Mouse (Mus musculus): Measurements from ENCODE around the gene Acsl6.

Acsl6 gene

DNA sequence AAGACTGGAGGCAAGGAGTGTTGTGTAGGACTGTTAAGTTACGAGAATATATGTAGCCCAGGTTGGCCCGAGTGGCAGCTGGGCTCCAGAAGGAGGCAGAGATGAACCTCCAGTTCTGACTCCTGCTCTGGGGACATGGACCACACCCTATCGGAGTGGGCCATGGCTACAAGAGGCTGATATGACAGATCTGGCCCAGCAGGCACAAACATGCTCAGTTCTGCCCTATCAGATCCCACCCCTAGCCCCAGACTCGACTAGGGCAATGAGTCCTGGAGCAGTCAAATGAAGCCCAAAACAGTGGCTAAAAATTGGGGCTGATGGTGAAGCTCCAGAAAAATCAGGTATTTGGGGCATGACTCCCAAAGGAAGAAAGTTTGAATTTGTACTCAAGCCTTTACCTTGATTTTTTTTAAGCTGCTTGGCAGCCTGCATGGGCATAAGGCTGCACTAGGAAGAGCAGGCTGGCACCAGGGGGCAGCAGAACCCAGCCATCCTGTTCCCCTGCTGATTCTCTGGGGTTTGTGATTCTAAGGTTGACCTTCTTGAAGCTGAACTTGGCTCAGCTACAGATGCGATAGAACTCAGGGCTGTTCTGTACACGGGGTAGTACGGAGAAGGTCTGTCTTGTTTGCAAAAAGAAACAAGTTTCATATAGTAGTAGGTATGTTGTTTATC, 3.7 kb downstream of the Acsl6 start:
- DNase-seq (ENCODE audit: low spot score in 2 of 2): no peak

DNA sequence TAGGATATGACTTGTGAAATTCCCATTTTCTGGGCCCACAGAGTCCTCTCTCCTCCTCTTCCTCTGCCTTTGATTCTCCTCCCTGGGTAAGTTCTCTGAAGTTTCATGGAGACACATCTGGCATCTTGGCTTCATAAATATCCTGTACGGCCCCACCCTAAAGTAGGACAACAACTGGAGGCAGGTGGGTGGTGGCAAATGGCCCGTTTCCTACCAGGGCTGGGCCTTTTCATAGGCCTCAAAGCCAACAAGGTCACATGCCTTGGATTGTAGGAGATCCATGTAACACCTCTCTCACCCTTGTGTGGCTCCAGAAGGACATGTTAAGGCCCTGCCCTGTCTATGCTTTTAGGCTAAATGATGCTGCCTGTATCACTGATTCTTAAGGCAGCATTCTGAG, 7.0 kb downstream of the Acsl6 start:
- DNase-seq (ENCODE audit: low spot score in 2 of 2): no peak

DNA sequence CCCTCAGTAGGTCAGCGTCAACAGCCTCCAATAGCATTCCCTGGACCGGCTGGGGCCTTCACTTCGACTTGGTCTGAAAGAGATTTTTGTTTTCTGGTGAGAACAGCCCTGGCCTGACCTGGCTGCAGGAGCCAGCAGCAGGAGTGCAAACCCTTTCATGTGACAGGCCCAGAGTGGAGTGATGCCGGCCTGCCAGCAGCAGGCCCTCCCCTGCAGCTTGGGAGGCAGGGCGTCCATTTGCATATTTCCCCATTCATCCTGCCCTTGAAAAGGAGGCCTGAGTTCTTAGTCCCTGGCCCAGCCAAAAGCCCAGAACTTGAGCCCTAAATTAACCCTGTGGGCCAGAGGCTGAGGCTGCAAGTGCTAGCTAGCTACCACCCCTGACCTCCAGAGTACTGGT, 8.4 kb downstream of the Acsl6 start:
- peak; percentile 58 to 63 for DNase-seq (ENCODE audit: low spot score in 2 of 2)

DNA sequence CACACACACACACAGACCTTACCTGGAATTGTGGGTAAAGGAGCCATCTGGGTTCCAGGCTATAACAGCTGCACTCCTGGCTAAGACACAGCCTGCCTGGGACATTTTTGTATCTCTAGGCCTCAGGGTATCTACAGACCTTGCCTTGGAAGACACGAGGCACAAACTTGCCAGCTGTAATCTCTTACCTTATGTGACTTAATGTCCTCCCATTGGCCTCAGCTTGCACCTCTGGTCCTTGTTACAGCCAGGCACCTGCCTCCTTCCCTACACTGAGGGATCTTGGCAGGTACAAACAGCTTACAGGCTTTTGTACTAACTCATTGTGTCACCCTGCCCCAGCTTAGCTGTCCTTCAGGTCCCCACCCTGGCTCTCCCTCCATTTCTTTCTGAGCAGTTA, 9.0 kb downstream of the Acsl6 start:
- no peak for DNase-seq (ENCODE audit: low spot score in 2 of 2)

DNA sequence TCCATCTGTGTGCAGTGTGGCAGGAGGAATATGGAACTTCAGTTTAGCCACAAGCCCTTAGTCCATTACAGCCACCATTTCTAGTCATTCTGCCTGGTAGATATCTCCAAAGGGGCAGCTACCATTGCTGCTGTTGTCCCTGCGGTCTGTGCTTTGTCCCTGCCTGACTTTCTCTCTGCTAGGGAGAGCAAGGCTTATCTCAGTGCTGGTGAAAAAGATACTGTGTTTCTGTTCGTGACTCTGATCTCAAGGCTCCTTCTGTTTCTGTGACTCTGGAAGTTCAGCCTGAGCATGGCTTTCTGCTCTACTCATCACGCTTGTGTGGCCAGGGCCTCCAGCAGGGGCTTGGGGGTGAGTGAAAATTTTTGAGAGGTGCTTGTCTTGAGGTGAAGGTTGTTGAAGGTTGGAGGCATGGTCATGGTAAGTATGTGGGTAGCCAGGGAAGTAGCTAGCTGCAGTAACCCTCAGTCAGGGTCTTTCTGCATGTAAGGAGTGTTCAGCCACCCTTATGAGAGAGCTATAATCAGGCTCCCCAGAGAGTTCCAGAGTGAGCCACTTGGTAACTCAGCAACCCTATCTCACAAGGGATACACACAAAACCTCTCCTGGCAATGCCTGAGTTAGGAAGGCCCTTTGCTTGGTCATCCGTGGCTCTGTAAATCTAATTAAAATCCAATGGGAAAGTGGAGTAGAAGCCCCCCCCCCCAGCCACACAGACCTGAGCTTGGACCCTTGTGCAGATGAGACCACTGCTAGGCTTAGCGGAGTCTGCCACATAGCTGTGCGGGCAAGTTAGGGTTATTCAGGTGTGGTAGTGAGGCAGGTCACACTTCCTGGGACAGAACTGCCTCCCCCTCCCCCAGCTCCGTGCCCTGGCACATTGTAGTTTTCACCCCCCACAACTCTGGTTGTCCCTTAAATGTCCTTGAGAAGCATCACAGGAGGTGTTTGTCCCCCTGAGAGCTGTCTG, 10.1 kb downstream of the Acsl6 start:
- DNase-seq (ENCODE audit: low spot score in 2 of 2): no peak

DNA sequence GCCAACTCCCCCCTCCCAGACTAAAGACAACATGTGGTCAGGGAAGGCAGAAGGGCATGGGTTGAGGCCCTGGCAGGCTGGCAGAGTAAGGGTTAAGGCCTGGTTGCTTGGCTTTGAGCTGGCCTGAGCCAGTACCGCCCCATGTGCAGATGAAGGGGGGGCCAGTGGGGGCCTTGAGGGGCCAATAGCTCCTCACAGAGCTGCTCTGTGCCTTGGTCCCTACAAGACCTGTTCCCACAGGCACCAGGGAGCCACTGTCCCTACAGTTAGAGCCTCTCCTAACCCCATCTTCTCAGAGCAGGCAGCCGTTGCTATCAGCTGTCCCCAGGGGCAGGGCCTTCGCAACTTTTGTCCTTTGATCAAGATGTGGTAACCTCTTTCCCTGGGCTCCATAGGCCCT, 11.1 kb downstream of the Acsl6 start:
- DNase-seq (ENCODE audit: low spot score in 2 of 2): no peak

DNA sequence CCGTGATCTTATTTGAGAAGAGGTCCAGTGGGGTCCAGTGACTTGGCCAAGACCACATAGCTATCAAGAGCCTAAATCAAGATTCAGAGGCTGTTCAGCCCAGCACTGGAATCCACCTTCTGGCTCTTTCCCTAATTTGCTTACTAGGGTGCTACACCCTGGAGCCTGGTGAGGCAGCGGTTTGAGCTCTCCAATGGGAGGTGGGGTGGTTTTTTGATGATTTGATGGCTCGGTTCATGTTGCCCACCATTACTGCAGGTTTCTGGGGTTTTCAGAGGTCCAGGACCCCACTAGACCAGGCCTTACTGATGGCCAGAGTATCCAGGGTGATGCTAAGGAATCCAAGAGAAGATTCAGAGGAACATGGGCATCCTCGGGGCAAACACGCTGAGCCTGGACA, 11.7 kb downstream of the Acsl6 start:
- no peak for DNase-seq (ENCODE audit: low spot score in 2 of 2)

DNA sequence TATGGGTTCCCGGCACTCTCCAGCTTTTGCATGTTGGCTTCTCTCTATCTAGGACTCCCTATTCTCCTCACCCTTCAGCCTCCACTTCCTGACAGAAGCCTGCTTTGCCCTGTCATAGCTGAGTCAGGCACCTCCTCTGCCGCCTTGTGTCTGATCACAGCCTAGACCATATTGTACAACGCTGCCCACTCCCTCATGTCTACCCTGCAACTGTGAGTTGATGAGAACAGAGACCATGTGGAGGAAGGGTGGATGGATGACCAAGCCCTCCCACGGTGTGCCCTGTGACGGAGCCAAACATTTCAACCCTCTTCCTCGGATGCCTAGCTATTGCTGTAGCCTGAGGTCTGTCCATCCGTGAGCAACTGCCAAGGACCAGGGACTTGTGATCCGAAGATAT, 13.8 kb downstream of the Acsl6 start:
- DNase-seq (ENCODE audit: low spot score in 2 of 2): peak; percentile 48 to 57

DNA sequence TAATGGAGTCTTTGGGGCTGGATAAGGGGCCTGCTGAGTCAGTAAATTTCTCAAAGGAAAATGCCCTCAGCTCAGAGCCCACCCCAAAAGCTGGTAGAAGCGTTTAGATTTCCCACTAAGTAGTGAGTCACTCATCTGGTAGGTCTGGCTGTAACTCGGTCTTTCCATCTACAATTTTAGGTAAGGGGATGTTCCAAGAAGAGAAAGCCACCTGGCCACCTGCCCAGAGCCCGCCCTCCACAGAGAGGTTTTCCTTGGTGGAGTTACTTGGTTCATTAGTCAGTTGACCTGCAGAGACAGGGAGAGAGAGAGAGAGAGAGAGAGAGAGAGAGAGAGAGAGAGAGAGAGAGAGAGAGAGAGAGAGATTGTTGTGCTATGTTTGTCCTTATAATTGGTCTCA, 14.2 kb downstream of the Acsl6 start:
- DNase-seq (ENCODE audit: low spot score in 2 of 2): no peak

DNA sequence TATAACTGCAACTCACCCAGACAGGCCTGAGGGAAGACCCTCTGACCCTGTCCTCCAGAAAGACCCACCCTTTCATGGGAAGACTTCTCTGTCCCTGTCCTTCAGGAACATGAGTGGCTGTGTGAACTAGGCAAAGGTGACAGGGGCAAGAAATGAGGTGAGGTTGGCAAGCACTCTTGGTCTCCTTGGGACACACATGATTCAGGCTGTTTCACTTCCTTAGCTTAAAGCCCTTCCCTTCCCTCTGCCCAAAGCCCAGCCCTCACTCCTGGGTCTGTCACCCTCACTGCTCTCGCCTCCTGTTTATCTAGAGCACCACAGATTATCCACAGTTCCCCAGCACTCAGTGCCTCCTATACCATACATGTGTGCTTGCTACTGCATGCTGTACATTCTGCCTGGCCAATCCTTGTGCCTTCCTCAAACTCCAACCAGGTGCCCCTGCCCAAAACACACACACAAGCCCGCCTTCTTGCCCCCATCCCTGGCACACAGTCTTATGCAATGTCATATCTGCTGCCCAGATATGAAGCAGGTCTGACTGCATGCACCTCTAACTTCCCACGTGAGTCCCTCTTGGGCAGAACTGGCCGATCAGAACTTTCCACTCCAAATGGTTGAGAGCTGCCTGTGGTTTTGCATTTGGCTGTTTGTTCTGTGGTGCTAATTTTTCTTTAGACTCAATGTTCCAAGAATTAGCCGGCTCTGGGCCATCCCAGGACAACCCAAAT, 18.4 kb downstream of the Acsl6 start:
- DNase-seq (ENCODE audit: low spot score in 2 of 2): no peak

DNA sequence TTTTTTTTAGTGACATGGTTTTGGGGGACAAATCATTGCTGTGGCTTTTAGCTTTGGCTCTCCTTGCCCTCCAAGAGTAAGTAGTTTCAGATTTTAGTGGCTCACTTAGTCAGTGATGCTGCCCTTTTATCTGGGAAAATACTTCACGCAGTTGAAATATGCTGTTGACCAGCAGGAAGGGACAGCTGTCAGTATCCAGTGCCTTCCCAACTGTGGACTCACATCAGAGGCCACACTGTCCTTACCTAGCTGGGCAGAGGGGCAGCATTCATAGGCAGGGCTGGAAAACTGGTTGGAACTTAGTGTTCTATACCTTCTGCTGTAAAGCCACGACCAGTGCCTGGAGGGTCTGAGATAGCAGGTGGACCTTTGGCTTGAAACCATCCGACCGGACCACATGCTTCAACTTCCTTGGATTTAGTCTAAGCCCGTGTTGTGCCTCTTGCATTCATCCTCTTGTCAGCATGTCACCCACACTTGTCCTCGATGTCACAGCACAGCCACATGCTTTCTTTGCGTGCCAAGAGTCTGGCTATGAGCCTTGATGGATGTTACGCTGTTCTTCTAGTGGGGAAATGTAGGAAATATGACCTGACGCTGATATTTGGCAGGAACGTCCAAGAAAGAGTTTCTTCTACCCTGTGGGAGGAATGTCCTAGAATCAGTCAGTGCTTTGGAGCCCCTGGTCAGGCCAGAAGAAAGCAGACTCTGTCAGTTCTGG, 28.0 kb downstream of the Acsl6 start:
- no peak for DNase-seq (ENCODE audit: low spot score in 2 of 2)

DNA sequence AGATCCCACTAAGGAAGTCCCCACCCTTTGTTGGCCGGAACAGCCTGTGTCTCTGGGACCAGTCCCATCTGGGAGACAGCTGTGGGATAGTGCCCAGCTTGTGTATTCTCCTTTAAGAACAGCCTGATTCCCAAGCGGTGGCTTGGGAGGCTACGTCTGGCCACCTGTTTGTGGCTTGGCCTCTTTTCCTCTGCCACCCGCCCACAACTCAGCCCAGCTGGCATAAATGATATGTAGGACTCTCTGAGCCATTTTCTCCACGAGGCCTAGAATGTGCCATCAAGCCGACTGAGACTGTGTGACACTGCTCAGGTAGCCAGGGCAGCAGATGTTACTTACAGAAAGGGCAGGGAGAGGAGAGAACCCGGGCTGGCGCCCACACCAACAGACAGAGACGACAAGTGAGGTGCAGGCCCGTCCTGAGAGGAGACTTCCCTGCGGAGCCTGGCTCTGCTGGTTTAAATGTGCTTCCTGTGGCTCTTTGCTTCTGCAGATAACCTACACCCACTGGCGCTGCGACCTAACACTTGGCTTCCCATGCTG, 32.6 kb downstream of the Acsl6 start:
- peak in 1 of 2 experiments; percentile 65 for DNase-seq (ENCODE audit: low spot score in 2 of 2)

DNA sequence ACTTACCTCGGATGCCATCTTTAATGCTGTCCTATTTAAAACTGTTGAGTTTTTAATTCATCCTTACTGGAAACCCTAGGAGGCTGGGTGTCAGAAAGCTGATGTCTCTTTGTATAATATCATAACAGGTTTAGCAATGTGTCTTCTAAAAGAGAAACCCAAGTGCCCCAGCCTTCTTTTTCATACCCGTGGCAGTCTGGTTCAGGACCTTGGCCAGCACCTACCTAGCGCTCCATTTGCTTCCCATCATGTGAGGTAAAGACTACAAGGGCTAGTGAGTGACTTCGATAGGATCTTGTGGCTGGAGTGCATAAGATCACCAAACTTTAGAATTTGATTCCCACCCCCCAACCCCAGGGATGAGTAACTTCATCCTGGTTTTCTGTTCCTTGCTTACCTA, 40.1 kb downstream of the Acsl6 start:
- no peak for DNase-seq (ENCODE audit: low spot score in 2 of 2)

DNA sequence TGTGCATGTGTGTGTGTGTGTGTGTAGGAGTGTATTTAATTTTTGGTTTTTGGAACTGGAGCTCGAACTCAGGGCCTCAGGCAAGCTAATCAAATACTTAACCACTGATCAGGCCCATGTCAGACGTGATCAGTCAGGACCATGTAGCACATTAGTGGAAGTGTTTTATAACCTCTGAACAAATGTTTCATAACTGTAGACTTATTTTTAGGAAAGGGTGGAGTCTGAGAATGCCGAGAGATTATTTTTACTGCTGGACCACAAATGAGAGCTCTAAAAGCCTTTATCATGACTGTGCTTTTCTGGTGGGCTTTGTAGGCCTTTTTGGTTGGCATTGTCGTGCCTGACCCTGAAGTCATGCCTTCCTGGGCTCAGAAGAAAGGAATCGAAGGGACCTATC, 48.1 kb downstream of the Acsl6 start:
- no peak for DNase-seq (ENCODE audit: low spot score in 2 of 2)

DNA sequence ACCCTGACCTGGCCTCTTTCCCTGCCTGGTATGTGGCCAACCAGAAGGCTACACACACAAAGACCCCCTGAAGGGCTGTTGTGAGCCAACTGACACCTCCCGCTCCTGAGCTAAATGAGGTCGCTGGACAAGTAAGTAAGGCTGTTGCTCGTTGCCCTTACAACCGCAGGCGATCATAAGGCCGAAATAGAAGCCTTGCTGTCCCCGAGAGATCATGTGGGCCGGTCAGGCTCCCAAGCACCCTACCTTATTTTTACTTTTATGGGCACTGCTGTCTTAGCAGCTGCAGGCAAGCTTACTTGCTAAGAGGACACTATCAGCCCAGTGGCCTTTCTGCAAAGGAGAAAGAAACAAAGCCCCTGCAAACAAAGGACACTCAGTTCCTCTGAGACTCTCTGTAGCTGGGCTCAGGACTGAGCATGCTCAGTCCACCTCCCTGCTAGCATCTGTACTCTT, 49.6 kb downstream of the Acsl6 start:
- no peak for DNase-seq (ENCODE audit: low spot score in 2 of 2)

DNA sequence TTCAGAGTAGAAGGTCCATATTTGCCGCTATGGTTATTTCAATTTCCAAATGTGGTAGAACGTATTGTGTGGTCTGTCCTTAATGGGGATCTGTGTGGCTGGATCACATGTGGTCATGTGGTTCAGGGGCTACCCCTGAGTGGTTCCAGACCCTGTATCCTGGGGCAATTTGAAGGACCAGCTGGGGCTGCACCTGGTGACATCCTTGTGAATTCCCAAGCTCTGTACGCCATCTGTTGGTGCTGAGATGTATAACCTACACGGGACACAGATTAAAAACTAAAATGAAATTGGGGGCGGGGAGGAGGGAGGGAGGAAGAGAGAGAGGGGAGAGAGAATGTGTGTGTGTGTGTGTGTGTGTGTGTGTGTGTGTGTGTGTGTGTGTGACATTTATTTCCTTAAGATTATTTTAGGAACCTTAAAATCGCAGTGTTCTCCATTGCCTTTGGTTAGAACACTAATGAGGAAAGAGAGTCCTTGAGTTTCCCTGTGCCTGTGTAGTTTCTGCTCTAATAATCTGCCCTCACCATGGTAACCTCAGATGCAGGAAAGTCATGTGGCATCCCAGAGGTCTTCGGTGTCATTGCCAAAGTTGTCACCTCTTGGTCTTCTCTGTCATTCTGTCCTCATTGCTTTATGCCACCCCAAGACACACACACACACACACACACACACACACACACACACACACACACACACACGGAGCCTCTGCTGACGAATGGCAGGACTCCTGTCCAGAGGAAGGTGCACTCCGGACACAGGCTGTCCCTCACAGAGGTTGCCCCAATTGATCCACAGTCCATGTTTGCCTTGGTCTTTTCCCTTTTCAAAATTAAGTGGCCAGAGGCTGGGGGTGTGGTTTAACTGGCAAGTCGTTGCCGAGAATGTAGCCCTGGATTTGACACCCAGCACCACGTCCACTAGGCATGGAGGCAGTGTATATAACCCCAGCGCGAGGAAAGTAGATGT, 51.3 kb downstream of the Acsl6 start:
- peak in 1 of 2 experiments; percentile 36 for DNase-seq (ENCODE audit: low spot score in 2 of 2)

DNA sequence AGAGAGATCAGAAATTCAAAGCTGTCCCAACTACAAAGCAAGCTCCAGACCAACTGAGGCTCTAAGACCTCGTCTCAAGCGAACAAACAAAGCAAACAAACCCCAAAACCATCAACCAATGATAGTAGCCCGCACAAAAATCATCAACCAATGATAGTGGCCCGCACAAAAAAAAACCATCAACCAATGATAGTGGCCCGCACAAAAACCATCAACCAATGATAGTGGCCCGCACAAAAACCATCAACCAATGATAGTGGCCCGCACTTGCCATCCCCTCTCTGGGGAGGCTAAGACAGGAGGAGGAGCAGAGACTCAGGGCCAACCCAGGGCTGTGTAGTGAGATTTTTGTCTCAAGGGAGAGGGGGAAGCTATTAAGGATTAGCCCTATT, 52.0 kb downstream of the Acsl6 start:
- no peak for DNase-seq (ENCODE audit: low spot score in 2 of 2)

DNA sequence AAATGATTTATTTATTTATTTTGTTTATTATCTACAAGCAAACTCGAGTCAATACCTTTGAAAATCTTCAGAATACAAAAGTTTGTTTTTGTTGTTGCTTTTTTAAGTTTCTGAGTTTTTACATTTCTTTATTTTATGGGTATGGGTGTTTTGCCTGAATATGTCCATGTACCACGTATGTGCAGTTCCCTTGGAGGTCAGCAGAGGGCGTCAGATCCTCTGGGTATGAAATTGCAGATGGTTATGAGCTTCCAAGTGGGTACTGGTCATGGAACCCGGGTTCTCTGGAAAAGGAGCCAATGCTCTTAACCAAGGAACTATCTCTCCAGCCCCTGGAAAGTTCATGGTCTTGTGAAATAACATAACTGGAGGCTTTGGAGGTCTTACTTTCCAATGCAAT, 53.1 kb downstream of the Acsl6 start:
- no peak for DNase-seq (ENCODE audit: low spot score in 2 of 2)

DNA sequence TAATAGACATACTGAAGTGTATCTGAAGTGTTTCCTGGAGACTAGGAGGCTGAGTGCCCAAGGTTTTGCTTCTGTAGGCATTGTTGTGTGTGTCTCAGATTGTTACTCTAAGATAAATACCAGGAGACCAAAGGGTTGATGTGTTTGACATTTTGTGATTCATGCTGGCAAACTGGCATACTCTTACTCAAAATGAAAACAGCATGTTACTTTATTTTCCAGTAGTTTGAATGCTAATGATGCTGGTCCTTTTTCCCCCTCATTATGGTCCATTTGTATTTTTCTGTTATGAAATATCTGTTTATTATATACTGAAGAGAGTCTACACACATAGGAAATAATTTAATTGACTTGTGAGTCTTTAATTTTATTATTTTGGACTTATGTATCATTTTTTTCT, 69.0 kb downstream of the Acsl6 start:
- DNase-seq (ENCODE audit: low spot score in 2 of 2): no peak

DNA sequence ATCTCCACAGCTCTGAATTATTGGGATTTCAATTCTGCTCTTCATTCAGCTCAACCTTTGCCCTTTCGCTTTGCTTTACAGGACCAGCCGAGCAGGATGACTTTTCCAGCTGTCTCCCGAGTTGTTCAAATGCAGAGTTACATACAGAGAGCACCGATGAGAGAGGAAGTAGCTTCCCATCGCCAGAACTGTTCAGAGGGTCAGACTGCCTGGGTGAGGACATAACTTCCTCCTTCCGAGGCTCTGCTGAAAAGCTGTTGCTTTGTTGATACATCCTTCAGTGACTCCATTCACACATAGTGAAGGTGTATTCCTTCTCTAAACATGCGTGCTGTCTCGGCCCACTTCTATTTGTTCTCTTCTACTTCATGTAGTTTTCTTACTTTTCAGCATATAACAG, 86.8 kb downstream of the Acsl6 start:
- DNase-seq (ENCODE audit: low spot score in 2 of 2): no peak
